Mouse (Mus musculus) 3134 (cell line): ENCODE measurements around the gene Bcas3.

Experiments used
- DNase-seq: peaks from one replicate; pipeline ENCODE4 v3.0.0-alpha.2; 2011; ENCODE audit warnings: low spot score; ENCODE audit not compliant: insufficient read length; ENCODE audit errors: extremely low read depth

Bcas3 gene

DNA sequence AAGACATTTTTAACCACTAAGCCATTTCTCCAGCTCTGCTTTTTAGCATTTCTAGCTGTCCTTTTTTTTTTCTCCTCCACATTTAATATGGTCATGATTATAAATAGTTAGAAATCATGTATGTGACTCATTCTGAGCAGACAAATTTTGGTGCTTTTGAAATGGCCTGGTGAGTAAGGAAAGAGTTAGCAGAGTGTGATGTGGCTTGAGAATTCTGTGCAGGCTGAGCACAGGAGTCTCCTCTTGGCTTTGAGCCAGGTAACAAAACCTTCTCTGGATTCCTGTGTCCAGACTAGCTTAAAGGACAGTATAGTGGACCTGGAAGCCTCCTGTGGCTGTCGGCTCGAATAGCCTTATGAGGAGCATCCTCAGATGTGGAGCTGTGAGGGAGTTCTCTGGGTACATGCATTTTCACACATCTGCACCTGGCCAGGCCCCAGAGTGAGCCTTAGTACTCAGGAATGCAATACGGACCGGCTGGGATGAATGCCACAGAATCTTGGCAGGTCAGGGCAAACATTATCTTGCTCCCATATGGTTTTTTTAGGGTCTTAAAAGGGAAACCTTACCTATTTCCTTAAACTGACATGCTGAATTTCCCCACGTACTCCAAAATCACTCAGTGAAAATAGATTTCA, 256.5 kb downstream of the Bcas3 start:
- DNase-seq = peak; percentile 12

- DNase-seq = no peak
Observed at GRCm38 (mm10) chr11:85613035-85613434, 260.1 kb downstream of the Bcas3 start.

DNA sequence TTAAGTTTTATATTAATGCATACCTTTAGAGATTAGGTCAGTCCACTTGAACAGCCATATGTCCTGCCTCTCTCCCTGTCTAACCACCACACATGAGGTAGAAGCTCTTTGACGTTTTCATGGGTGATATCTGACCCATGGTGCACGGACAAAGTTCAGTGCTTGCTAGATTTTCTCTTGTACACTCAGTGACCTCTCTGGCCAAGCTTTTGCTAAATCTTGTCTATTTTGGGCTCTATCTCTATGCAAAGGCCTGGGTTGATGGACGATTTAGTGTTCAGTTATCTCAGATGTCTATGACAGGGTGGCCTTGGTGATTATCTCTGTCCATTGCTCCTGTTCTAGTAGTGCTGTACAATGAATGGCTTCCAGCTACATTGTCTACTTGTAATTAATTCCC, 260.6 kb downstream of the Bcas3 start:
- DNase-seq = no peak

GRCm38 (mm10) chr11:85614431-85614830, 261.5 kb downstream of the Bcas3 start:
- DNase-seq = no peak

GRCm38 (mm10) chr11:85615421-85615820, 262.5 kb downstream of the Bcas3 start:
- DNase-seq = no peak

GRCm38 (mm10) chr11:85621486-85621885, 268.5 kb downstream of the Bcas3 start:
- no peak for DNase-seq

GRCm38 (mm10) chr11:85621994-85622393, 269.0 kb downstream of the Bcas3 start:
- no peak for DNase-seq

GRCm38 (mm10) chr11:85625206-85625605, 272.2 kb downstream of the Bcas3 start:
- DNase-seq = no peak

- DNase-seq = no peak
Observed at GRCm38 (mm10) chr11:85626846-85627245, 273.9 kb downstream of the Bcas3 start.

- no peak for DNase-seq
Observed at GRCm38 (mm10) chr11:85627405-85627804, 274.4 kb downstream of the Bcas3 start.

DNA sequence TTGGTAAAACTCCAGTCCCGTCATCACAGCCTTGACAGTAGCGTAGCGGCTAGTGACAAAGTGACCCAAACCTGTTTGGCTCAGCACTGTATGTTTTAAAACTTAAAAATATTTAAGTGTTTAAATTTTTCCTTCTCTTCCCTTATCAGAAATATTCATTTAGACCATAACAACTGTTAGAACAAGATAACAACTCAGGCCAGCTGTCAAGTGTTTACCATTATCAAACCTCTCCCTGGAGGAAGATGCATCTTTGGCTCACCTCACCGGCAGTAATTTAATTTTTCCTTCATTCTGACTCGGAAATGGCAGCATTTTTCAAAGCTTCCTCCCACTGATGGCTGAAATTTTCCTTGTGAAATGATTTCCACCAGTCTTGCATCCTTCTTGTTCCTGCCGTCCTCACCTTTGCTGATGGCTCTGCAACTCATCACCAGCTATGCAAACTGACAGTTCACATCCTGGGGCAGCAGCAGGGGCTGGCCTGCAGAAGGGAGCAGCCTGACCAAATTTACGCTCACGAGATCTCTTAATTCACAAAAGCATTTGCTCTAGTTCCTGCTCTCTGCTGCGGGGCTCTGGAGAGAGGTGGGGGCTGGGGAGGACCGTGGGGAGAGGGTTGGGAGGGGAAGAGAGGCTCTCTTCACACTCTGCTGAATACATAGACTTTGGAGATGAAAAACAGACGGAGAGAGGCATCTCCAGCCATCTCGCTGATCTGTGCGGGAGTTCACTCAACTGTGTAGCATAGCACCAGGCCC, 275.5 kb downstream of the Bcas3 start:
- no peak for DNase-seq

- DNase-seq = no peak
Observed at GRCm38 (mm10) chr11:85632568-85632981, 279.6 kb downstream of the Bcas3 start.

DNA sequence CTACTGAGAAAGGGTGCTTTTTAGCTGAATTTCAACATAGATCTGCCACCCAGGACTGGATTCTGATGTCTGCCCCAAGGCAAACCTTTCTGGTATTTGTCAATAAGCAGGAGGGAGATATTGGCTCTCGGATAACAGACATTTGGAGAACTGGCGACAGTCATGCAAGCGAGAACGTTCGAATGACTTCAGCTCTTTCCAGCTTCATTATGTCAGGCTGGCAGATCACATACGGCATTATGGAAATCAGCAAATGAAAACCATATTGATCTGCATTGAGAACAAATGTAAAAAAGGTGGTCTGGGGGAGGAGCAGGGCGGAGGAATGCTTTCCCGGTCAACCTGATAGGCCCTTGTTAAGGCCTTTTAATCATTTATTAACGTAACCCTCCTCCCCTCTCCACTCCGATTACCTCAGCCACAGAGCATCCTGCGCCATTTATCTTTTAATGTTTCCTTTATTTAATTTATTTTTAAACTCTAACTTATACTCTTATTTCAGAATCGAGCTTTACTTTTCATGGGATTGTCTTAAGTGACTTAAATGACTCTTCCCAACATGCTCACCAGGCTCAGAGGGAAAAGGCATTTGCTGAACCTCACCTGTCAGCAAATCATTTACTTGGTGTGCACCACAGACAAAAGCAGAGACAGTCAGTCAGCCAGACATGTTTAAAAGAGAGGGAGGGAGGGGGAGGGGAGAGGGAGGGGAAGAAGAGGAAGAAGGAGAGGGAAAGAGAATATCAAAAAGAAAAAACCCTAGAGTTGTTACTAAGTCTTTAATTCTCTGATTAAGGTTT, 285.9 kb downstream of the Bcas3 start:
- no peak for DNase-seq

DNA sequence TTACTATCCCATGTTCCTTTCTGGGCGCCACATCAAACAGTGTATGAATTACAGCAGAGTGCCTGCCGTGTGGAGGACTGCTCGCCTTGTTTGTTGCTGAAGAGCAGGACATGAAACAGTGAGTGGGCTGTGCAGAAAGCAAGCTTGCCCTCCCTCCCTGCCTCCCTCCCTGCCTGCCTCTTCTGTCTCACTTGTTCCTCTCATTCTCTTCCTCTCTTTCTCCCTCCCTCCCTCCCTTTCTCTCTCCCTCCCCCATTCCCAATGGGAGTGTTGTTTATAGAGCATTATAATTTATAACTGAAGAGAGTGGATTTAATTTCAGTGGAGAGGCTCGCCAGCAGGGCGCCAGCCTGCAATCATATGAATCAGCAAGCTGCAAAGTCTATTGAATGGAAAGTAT, 287.7 kb downstream of the Bcas3 start:
- no peak for DNase-seq

- no peak for DNase-seq
Observed at GRCm38 (mm10) chr11:85641486-85641885, 288.5 kb downstream of the Bcas3 start.

- DNase-seq = no peak
Observed at GRCm38 (mm10) chr11:85642591-85642990, 289.6 kb downstream of the Bcas3 start.

DNA sequence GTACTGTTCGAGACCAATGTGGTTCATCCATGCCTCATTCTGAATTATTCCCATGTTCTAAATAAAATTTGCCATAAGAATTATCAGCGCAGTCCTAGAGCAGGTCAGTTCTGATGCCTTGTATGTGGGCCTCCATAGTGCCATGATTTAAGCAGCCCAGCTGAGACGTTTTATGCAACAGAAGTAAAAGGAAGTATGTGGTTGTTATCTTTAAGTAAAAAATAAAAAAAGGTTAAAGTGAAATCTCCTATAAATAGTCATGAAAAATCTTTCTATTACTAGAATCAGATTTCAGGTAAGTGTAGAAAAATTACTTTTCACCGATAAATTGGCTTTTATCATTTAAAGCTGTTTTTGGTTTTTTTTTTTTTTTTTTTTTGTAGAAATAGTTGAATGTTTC, 290.1 kb downstream of the Bcas3 start:
- no peak for DNase-seq

DNA sequence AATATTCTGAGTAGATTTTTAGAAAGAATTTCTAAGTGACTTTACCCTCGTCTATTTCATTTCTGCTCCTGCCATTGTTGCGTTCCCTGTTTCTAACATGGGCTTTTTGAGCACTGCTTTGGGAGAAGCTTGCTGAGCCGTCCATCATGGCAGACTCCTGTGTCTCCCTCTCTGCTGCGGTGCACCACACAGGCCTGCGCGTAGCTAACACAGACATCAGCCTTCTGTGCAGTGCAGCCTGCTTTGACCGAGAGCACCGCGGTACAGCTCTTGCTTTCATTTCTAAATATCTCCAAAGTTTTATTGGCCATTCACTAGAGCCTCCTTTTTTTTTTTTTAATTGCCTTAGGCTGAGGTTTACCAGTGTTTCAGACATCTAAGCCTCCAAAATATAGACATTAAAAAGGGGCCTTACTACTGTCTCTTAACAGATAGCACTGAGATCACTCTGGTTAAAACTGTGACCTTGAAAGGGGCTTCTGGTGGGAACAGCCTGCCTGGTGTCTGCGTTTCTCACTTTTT, 290.6 kb downstream of the Bcas3 start:
- no peak for DNase-seq

DNA sequence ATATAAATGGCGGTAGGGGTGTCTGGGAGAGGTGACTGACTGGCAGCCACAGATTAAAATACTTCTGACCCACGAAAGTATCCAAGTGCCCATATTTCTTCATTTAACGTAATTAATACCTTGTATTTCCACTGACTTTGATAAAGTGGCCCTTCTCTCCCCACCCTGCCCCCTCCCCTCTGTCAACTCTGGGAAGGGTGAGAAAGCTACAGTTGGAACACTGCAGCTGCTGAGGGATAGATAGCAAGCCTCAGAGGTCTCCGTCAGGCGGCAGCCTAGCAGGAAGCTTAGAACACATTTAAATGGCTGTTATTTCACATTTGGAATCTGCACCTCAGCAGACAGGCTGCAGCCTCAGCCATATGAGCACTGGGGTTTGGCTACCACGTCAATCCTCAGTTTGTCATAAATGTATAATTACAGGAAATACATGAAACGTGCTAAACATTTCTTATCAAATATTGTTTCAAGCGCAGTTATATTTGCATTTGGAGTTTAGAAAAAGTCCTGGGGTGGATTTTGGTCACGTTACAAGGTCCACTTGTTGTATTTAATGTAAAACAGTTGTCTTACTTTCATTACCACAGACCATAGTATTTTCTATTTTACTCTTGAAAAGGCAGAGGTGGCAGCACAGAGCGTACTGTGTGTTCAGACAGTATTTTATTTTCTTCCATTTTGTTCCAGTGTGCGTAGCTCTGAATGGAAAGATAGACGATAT, 291.2 kb downstream of the Bcas3 start:
- no peak for DNase-seq

DNA sequence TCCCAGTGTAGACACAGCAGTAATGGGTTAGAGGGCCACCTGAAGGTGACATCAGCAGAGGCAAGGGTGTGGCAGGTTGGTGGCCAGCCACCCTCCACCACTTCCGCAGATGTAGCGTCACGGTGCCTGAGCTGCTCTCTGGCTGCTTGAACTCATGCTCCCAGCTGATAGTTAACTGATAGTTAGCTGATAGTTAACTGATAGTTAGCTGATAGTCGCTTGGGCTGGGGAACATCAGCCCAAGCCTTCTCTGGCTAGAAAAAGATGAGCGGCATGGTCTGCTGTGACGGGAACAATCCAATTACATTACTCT, 291.7 kb downstream of the Bcas3 start:
- DNase-seq = no peak
